Mouse (Mus musculus): ENCODE measurements at regions not wholly inside any gene's neighbourhood (a gene's known extent, or its start where the extent isn't known, plus 50 kb on each side); places are given as distances from the start of the nearest gene placed in this dataset.

GRCm38 (mm10) chr17:26360711-26361110 lies 53.9 kb upstream of the Neurl1b start:
- TF ChIP-seq CTCF (conservative IDR thresholded peaks at IDR 0.05; ENCODE audit: insufficient read depth, insufficient read length, low read depth, low read length) (no peak), POLR2A (IDR thresholded peaks at IDR 0.05; ENCODE audit: low read depth, low read length) (no peak)

Measured in kidney, adult 2 months (tissue).